Mouse (Mus musculus): ENCODE data around the gene Mttp. TPM values are rescaled to one million over a fixed set of nuclear protein-coding genes. Genes with fewer than 3 reads are reported as not detected.
A peak's percentile ranks its signal among the peaks of the same experiment; 100 is the strongest.
"Not testable (repeated sequence)": the region's sequence is repeated elsewhere in the genome, so short reads cannot be mapped to it uniquely, and the experiment has no call there.

Gene Mttp
- total RNA-seq, 1 experiment from 2014 or later, result 4.3 TPM

DNA sequence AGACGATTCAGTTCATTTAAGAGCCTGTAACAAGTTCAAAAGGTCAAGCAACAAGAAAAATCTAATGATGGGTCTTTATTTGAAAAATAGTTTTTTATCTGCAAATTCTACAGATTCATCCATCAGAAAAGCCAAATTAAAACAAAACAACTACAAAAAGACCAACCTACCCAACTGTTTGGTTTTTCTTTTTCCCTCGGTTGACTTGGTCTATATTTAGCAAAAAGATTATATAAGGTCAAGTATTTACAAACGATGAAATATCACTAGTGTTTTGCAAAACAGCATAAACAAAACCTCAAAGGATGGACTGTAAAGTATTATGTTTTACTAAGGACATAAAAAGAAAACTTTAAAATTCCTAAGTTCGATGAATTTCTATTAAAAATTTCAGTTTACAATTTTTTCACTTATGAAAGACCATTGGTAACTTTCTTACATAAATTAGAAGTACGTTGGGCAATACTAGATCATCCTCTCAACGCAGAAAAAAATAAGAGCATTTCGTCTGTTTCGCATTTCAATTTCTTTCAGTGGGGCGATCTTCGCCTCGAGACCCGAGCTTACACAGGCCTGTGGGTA lies 1.9 kb downstream of the Mttp start:
- no peak for ATAC-seq (replicated peaks in 1 of 2; ENCODE audit: insufficient read depth in 1 of 2, low FRiP score in 2 of 2, low TSS enrichment in 1 of 2, low read depth in 1 of 2, poor library complexity in 2 of 2, severe bottlenecking in 2 of 2)

GRCm38 (mm10) chr3:138142052-138142732 lies 2.6 kb downstream of the Mttp start:
- no peak for ATAC-seq (replicated peaks in 1 of 2; ENCODE audit: insufficient read depth in 1 of 2, low FRiP score in 2 of 2, low TSS enrichment in 1 of 2, low read depth in 1 of 2, poor library complexity in 2 of 2, severe bottlenecking in 2 of 2)

- no peak for ATAC-seq (replicated peaks in 1 of 2; ENCODE audit: insufficient read depth in 1 of 2, low FRiP score in 2 of 2, low TSS enrichment in 1 of 2, low read depth in 1 of 2, poor library complexity in 2 of 2, severe bottlenecking in 2 of 2)
Observed at GRCm38 (mm10) chr3:138139663-138140062, 5.1 kb downstream of the Mttp start.

DNA sequence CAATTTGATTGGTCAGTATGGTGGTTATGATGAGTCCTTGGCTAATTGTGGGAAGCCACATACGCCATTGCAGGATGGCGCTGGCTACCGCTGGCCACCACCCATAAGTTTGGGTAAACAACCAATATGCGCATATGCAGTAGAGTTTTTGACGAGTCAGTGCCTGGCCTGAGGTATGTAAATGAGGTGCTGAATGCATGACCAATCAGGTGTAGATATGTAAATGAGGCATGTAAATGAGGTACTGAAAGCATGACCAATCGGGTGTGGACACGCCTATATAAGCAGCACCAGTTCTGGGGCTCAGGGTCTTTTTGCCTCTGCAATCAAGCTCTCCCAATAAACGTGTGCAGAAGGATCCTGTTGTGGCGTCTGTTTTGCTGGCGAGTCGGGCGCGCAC lies 6.6 kb downstream of the Mttp start:
- not testable (repeated sequence) for ATAC-seq (replicated peaks in 1 of 2; ENCODE audit: insufficient read depth in 1 of 2, low FRiP score in 2 of 2, low TSS enrichment in 1 of 2, low read depth in 1 of 2, poor library complexity in 2 of 2, severe bottlenecking in 2 of 2)

GRCm38 (mm10) chr3:138134528-138134927 lies 10.2 kb downstream of the Mttp start:
- no peak for ATAC-seq (replicated peaks in 1 of 2; ENCODE audit: insufficient read depth in 1 of 2, low FRiP score in 2 of 2, low TSS enrichment in 1 of 2, low read depth in 1 of 2, poor library complexity in 2 of 2, severe bottlenecking in 2 of 2)

GRCm38 (mm10) chr3:138133916-138134315 lies 10.9 kb downstream of the Mttp start:
- ATAC-seq (replicated peaks in 1 of 2; ENCODE audit: insufficient read depth in 1 of 2, low FRiP score in 2 of 2, low TSS enrichment in 1 of 2, low read depth in 1 of 2, poor library complexity in 2 of 2, severe bottlenecking in 2 of 2), result no peak

- no peak for ATAC-seq (replicated peaks in 1 of 2; ENCODE audit: insufficient read depth in 1 of 2, low FRiP score in 2 of 2, low TSS enrichment in 1 of 2, low read depth in 1 of 2, poor library complexity in 2 of 2, severe bottlenecking in 2 of 2)
Observed at GRCm38 (mm10) chr3:138133463-138133862, 11.3 kb downstream of the Mttp start.

DNA sequence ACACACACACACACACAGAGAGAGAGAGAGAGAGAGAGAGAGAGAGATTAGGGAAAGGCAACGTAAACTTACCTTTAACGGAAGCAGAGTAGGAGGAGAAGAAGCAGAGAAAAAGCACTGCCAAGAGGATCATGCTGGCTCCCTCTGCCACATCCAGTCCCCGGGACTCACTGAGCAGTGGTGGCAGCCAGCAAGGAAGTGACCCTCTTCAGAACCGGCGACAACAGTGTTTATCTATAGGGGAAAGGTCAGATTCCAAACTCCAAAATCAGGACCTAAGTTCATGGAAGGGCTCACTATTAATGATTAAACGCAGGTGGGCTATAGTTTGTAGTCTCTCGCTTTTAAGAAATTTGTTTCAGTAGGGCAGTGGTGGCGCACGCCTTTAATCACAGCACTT lies 13.6 kb downstream of the Mttp start:
- no peak for ATAC-seq (replicated peaks in 1 of 2; ENCODE audit: insufficient read depth in 1 of 2, low FRiP score in 2 of 2, low TSS enrichment in 1 of 2, low read depth in 1 of 2, poor library complexity in 2 of 2, severe bottlenecking in 2 of 2)

DNA sequence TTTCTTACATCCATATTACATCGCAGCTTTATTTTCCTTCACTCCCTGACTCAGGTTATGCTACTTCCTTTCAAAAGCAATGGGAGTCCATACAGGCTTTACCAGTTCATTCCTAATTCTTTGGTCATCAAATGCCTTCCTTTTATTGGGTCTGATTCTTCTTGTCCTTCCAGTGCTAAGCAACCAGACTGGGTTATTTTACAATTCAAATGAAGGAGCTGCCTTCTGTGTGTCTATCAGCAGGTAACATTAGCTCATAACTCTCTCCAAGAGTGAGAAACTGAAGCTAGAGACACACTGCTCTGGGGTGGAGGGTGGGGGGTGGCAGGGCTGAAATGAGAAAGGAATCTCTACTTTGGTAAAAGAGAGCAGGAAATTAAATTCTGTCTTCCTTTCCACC lies 14.1 kb downstream of the Mttp start:
- ATAC-seq (replicated peaks in 1 of 2; ENCODE audit: insufficient read depth in 1 of 2, low FRiP score in 2 of 2, low TSS enrichment in 1 of 2, low read depth in 1 of 2, poor library complexity in 2 of 2, severe bottlenecking in 2 of 2), result no peak

- no peak for ATAC-seq (replicated peaks in 1 of 2; ENCODE audit: insufficient read depth in 1 of 2, low FRiP score in 2 of 2, low TSS enrichment in 1 of 2, low read depth in 1 of 2, poor library complexity in 2 of 2, severe bottlenecking in 2 of 2)
Observed at GRCm38 (mm10) chr3:138129110-138129509, 15.7 kb downstream of the Mttp start.

DNA sequence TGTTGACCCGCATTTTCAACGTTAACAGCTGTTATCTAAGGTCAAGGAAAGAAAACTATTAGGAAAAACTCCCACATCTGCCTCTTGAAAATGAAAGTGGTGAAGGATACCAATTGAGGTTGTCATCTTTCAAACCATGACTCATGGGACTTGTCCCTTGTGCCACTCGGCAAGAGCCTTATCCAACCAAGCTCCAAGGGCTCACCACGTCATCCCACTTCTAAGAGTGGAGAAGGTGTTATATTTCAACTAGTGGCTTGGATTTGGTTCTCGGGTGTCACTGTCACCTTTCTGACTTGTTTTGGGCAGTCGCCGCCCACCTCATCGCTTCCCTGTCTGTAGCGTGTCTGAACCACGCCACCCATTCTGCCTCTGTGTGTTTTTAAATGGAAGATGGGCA lies 20.9 kb downstream of the Mttp start:
- no peak for ATAC-seq (replicated peaks in 1 of 2; ENCODE audit: insufficient read depth in 1 of 2, low FRiP score in 2 of 2, low TSS enrichment in 1 of 2, low read depth in 1 of 2, poor library complexity in 2 of 2, severe bottlenecking in 2 of 2)

DNA sequence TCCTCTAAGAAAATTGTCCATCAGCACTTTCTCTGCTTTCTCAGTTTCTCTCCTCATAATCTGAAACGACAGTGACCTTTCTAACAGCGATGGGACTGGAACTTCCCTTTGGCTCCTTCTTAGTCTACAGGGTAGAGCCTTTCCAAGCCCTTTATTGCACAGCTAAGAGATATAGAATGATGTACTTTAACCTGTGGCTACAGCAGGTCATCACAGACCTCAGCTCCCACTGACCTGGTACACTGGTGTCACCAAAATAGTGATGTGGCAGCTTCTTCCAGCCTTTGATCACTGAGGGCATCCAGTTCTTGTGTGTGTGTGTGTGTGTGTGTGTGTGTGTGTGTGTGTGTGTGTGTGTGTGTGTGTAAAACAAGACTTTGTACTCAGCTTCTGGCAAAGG lies 23.3 kb downstream of the Mttp start:
- ATAC-seq (replicated peaks in 1 of 2; ENCODE audit: insufficient read depth in 1 of 2, low FRiP score in 2 of 2, low TSS enrichment in 1 of 2, low read depth in 1 of 2, poor library complexity in 2 of 2, severe bottlenecking in 2 of 2), result no peak

DNA sequence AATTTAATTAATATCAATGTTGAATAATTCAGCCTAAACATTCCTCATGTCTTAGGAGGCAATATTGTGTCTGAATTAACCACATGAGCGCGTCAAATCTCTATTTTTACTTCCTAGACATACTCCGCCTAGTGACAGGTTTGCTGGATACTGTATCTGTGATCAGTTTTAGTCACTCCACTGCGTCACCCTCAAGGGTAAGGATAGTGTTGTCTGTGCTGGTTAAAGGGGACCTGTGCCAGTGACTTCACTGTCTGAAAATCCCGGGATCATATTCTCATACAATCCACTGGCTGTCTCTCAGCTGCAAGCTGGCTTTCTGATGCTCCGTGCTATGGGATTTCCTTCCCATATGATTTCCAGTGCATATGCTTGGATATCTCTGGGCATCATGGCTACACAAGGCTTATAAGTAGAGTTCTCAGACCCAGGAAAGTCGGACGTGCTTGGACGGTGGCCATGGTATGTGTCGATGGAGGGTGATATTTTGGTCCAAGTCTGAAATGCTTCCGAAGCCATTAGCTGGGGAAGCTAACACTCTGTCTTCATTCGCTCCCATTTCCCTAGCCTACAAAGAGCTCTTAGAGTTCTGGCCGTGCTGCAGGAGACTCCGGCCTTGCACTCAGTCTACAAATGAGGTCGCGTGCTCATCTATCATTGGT lies 25.2 kb downstream of the Mttp start:
- no peak for ATAC-seq (replicated peaks in 1 of 2; ENCODE audit: insufficient read depth in 1 of 2, low FRiP score in 2 of 2, low TSS enrichment in 1 of 2, low read depth in 1 of 2, poor library complexity in 2 of 2, severe bottlenecking in 2 of 2)

- peak; percentile 39 to 66; a peak in 3 of 4 replicates for ATAC-seq (replicated peaks in 1 of 2; ENCODE audit: insufficient read depth in 1 of 2, low FRiP score in 2 of 2, low TSS enrichment in 1 of 2, low read depth in 1 of 2, poor library complexity in 2 of 2, severe bottlenecking in 2 of 2)
Observed at GRCm38 (mm10) chr3:138118831-138119230, 25.9 kb downstream of the Mttp start.

DNA sequence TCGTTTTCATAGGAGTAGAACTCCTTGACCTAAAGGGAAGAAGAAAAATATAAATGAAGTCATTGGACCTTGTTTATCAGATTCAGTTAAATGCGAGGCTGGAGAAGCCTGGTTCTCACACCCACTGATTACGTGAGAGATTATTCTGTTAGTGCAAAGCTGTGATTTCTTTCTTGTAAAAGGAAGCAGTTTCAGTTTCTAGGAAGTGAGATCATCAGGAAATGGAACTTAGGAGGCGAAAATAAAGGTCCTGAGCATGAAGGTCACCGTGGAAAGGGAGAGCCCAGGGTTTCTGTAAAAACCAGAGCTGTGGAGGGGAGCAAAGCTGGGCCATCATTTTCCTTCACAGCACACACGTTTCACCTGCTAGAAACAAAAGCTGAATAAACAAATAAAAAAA lies 26.4 kb downstream of the Mttp start:
- ATAC-seq (replicated peaks in 1 of 2; ENCODE audit: insufficient read depth in 1 of 2, low FRiP score in 2 of 2, low TSS enrichment in 1 of 2, low read depth in 1 of 2, poor library complexity in 2 of 2, severe bottlenecking in 2 of 2), result no peak

DNA sequence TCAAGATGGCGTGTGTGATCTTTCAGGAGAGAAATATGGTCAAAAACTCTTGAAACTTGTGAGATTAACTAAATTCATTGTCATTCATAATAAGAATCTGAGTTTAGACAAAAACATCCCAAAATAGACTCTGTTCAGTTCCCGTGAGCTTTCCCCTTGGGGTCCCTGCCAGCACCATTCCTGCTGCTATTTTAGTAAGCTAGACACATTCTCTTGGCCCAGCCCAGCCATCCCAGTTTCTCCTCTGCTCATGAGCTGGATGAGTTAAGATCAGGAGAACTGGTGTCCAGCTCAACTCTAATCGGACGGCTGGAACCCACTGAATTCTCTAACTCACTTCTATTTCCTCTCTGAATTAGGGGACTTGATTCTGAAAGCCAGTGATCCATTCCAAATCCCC lies 27.9 kb downstream of the Mttp start:
- no peak for ATAC-seq (replicated peaks in 1 of 2; ENCODE audit: insufficient read depth in 1 of 2, low FRiP score in 2 of 2, low TSS enrichment in 1 of 2, low read depth in 1 of 2, poor library complexity in 2 of 2, severe bottlenecking in 2 of 2)

GRCm38 (mm10) chr3:138114106-138114505 lies 30.7 kb downstream of the Mttp start:
- ATAC-seq (replicated peaks in 1 of 2; ENCODE audit: insufficient read depth in 1 of 2, low FRiP score in 2 of 2, low TSS enrichment in 1 of 2, low read depth in 1 of 2, poor library complexity in 2 of 2, severe bottlenecking in 2 of 2), result no peak

DNA sequence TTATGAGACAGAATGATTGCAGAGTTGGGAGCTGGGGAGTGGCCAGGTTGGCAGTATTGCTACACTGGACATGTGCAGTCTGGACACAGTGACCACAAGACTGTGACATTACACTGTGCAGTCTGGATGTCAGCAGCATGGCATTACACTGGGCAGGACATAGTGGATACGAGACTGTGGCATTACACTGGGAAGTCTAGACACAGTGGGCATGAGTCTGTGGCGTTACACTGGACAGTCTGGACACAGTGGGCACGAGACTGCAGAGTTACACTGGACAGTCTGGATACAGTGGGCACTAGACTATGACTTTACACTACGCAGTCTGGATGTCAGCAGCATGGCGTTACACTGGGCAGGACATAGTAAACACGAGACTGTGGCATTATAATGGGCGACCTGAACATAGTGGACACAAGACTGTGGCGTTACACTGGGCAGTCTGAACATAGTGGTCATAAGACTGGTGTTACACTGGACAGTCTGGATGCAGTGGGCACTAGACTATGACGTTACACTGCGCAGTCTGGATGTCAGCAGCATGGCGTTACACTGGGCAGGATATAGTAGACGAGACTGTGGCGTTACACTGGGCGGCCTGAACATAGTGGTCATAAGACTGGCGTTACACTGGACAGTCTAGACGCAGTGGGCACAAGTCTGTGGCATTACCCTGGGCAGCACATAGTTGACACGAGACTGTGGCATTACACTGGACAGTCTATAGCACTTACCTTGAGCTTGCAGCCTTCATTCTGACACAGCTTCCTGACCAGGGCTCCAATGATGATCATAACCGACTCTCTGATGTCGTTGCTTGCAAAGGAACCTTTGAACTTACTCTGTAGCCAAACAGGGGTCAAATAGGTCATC lies 33.6 kb downstream of the Mttp start:
- no peak for ATAC-seq (replicated peaks in 1 of 2; ENCODE audit: insufficient read depth in 1 of 2, low FRiP score in 2 of 2, low TSS enrichment in 1 of 2, low read depth in 1 of 2, poor library complexity in 2 of 2, severe bottlenecking in 2 of 2)

All from hematopoietic stem cell, adult 5-6 weeks (primary cell).